Mouse (Mus musculus) megakaryocyte-erythroid progenitor cell, adult 5-6 weeks (primary cell): ENCODE measurements around the gene E130308A19Rik. TPM values are rescaled to one million over a fixed set of nuclear protein-coding genes. Genes with fewer than 3 reads are reported as not detected.

ENCODE experiments used
- ATAC-seq: replicated peaks from 2 replicates; pipeline ENCODE4 v1.8.0; 2016; ENCODE audit warnings: mild to moderate bottlenecking, inconsistent platforms; ENCODE audit not compliant: severe bottlenecking, poor library complexity, low FRiP score, low TSS enrichment
- total RNA-seq, 2 experiments: library from RNA; stranded (forward) in 1 of 2; stranded (reverse) in 1 of 2; fragments of 200-1000, 215-1000 nt in 1 of 2; fragments of >200 nt in 1 of 2; fragmentation: Nextera tagmentation in 1 of 2; gene quantifications; 2 replicates each; pipeline ENCODE4 v1.2.3; 2014 to 2017

E130308A19Rik gene
- total RNA-seq, 2 experiments from 2014 or later: 9.6 to 24.1 TPM

DNA sequence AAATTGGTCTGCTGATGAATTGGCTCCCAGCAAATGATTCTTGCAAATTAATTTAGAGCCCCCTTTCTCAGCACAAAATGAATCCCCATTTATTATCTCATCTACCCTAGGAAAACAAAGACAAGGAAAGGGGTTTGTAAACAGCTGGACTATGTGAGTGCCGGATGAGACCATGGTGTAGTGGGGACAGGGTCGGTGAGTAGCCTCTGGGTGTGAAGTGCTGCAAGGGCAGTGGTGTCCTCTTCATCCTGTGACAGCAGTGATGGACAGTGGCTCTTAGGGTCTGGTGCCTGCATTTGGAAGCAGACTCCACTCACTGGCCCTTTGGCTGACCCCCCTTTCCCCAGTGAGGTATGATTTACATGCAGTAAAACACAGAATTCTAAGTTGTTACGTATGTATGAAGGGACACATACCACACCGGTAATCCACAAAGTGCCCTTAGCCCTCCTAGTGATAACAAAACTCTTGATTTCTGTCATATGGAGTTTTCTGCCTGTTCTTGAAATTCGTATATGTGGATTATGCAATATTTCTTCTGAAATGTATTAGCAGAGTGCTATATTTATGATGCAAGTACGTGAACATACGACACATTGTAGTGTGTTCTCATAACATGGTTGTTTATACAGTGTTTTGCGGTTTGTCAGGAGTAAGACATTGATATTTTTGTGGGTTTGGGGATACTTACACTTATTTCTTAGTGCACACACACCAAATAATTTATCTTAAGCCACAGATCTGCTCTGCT lies 49.1 kb downstream of the E130308A19Rik start:
- ATAC-seq: no peak

DNA sequence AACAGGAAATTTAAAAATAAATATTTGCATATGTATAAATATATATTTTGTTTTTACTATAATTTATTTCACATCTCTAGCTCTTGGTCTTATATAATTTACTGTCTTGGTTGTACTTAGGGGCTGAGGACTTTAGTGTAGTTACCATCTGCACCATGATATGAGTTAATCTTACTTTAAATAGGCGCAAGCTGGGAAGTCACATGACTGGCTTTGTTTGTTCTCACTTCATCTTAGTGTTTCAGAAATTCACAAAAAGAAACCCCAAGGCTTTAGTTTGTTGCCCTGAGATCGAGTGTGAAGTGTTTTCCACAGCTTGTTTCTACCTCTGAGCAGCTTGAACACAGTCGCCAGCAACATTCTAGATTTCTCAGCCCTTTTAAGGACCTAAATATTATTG lies 49.7 kb downstream of the E130308A19Rik start:
- 0 out of 2 replicates have a peak, but pooled peaks have one; percentile 41 for ATAC-seq

DNA sequence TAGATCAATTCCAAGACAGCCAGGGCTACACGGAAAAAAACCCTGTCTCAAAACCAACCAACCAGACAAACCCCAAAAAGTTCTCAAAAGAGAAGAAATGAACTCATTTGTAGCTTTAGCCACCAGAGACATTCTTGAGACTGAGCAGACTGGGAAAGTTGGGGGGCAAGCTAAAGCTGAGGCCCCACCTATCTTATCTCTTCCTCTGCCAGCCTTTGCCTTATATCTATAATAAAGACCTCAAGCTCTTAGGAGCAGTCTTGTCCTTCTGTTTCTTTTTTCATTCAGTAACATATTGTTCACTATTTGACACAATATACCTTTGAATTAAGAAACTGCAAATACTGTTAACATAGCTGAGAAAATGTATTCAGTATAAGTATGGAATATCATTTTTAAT lies 55.4 kb downstream of the E130308A19Rik start:
- peak; percentile 58 for ATAC-seq

DNA sequence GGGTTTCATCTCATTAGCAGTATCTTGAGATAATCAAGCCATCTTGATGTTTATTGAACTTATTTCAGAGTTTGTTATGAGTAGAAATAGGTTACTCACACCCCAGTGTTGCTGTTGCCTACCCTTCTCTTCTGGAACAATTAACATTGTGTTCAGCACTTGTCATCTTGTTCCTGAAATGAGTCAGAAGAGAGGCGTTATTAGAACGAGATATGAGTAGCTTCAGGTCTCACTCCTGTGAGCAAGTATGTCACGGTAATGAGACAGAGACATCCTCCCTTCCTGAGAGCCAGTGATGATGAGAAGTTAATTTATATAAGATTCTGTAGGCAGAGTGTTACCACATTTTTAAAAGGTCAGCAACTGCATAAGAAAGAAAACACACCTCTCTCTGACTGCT lies 56.5 kb downstream of the E130308A19Rik start:
- 0 out of 2 replicates have a peak, but pooled peaks have one; percentile 5 for ATAC-seq

DNA sequence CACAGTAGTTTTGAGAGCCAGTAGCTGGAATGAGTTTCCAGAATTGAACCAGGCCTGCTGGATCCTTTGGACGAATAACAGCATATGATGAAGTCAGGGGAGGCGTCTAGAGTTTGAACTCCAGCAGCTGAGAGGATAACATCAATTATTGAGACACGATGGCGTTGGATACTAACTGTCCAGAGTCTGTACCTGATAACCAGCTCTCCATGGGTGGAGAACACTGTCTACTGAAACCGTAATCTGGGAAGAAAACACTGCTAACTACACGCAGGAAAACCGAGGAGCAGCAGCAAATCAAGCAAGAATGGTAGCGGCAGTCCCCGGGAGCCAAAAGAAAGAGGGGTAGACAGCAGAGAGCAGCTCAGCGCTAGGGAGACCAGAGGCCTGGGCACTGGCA lies 56.9 kb downstream of the E130308A19Rik start:
- ATAC-seq: peak; percentile 55

DNA sequence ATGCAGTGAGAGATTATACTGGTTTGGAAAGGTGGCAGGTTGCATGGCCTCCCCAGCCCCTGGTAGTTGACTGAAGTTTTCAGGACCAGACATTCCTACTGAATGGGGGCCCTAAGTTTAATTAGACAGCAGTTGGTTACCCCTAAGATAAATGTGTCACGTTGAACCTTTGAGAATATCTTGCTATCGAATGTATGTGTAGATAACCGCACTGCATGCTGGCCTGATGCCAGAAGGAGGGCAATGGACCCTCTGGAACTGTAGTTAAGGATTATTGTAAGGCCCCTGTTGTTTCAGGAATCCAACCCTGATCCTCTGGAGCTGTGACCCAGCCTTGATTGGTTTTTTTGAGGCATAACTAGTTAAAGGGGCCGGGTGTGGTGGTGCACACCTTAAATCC lies 58.3 kb downstream of the E130308A19Rik start:
- no peak for ATAC-seq

DNA sequence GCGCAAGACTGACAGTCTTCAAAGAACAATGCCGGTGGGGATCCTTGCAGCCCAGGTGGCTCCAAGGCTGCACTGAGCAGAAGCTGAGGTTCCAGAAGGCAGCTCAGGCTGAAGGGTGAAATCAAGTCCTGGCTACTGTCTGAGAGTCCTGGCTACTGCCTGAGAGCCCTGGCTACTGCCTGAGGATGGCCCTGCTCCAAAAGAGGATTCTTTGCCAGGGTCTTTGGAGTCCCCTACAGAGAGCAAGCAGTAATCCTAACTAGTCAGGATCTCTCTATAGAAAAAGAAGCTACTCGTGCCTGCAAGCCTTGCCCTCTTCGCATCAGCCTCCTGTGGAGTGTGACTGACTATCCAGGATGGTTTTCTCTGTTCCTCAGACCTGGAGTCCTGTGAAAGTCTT lies 60.7 kb downstream of the E130308A19Rik start:
- ATAC-seq: no peak

DNA sequence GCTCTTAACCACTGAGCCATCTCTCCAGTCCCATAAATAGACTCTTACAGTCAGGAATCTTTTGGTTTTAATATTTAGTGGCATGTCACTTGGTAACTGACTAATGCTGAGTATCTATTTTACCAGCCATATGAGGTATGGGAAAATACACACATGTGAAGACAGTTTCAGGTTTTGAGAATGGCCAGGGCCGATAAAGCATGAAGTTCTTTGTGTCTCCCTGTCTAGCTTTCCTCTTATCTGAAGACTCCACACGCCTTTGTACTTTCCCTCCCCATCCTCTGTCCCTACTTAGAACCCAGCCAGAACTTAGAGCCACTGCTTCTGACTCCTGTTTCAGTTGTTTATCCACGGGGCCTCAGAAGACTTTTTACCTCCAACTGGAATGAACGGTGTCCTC lies 63.0 kb downstream of the E130308A19Rik start:
- ATAC-seq: peak; percentile 98

DNA sequence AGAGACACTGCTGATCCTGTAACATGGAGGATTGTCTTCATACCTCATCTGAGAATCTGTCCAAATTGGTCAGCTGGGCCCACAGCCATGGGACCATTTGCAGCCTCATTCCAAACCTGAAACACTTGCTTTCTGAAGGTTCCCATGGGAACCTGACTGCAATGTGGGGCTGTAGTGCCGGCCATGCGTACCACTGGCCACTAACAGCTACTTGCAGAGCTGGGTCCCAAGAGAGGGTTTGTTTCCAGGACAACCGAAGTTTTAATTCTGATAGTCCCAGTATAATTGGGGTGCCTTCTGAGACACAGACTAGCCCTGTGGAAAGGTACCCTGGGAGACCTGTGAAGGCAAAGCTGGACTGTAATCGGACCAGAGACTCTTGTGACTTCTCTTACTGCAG lies 64.1 kb downstream of the E130308A19Rik start:
- no peak for ATAC-seq

DNA sequence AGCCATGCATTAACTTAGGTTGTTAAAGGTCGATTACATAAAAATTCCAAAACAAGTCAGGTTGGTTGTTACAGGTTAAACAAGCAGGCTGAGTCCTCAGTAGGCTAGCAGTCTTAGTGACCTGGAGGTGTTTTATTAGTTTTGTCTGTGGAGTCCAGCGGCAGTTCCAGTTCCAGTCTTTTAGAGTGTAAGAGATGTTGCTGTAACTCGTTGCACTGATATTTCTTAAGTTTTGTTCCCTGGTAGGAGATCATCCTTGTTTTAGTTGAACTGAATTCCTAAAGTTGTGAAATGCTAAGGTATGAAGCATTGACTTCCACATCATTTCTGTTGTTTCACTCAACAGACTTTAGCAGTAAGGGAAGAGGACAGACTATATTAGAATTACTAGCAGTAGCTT lies 70.8 kb downstream of the E130308A19Rik start:
- no peak for ATAC-seq

DNA sequence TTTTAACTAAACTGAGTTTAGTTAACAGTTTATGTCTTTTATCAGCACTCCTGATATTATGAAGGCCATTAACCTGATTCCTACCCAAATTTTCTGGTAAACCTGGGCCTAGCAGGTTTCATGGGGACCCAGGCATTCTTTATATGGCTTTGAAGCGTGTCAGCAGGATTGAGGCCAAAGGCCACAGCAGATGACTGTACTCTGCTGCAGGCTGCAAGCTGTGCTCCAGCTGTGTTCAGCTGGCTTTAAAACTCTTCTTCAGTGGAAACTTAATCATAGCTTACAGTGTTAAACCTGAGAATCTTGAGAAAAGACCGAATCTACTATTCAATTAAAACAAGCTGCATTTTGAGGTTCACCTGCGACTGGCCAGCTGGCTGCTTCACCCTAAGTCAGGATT lies 71.9 kb downstream of the E130308A19Rik start:
- no peak for ATAC-seq

DNA sequence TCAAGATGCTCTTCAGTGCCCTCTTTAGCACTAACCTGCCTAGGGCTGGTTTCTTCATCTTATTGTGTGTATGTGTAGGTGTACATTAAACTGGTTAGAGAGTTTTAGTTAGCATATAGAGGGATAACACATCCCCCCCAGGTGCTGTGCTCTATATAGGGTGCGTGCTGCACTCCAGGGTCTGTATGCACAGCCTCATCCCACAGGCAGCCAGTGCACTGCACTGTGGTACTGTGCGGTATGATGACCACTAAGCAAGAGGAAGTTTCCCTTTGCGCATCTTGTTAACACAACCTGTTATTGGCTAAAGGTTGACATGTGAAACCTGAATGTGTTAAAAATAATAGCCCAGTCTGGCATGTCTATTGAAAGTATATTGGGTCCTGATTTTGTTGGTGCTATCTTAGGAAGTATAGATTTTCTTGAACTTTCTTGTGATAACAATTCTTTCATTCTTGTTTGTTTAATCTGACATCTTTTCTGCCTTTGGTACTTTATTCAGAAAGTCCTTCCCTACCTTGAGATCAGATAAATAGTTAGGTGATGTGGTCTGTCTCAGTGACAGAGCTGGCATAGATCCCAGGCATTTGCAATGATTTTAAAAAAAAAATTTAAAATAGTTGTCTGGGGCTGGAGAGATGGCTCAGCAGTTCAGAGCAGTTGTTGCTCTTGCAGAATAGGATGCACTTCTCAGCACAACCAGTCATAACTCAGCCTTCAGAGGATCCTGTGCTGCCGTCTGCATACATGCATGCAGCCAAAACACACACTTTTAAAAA lies 73.2 kb downstream of the E130308A19Rik start:
- ATAC-seq: no peak

DNA sequence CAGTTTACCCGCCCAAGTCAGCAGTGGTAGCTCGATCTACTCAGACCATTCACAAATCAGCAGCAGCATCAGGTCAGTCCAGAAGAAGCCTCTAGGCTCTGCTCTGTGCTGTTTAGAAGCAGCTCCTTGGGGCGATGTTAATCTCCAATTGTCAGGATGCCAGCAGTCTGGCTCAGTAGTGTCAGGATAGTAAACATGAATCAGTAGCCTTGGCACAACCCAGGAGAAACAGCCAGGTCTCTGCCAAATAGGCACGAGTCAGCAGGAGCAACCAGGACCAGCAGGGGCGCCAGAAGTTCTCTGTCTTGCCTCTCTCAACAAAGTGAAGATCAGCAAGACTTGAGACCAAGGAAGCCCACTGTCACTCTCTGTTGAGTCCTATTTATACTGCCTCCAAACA lies 83.3 kb downstream of the E130308A19Rik start:
- peak; percentile 85 for ATAC-seq

DNA sequence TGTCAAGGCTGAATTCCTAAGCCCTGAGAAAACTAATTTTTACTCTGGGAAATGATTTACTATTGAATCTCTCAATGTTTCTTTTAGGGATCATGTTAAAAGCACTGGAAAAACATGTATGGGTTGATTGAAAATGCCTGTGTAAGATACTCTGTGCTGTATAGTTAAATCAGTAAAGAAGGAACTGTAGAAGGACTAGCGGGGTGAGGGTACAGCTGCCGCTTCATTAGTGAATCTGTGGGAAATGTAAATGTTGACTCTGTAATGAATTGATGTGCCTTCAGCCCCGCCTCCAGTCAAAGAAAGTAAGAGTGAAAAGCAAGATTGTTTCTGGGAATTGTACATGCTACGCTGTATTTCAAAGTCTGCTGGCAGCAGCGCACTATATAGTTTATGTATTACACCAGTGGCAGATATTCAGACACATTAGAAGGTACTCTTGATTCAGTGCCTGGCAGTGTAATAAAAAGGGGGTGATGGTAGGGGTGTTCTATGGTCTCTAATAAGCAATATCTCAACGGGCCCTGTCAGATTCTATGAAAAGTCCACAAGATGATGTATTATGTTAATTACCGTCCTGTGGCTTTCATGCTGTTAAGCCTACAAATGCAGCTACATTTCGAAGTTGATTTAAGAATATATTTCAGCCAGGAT lies 84.9 kb downstream of the E130308A19Rik start:
- no peak for ATAC-seq

DNA sequence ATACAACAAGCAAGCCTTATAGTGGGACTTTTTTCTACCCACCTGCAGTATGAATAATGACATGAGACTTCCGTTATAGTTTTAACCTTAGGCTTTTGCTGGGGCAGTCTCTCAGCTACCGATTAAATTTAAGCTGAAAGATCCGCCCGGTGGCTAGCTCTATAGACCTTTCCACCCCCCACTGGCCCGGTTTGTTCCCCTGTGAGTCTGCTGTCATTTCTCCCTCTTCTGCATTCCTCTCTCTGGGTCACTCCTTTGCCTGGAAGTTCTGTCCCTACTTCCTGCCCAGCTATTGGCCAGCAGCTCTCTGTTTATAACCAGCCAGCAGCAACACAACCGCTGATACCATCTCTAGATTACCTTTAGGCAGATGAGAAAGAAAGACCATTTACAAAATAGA lies 86.4 kb downstream of the E130308A19Rik start:
- ATAC-seq: no peak

DNA sequence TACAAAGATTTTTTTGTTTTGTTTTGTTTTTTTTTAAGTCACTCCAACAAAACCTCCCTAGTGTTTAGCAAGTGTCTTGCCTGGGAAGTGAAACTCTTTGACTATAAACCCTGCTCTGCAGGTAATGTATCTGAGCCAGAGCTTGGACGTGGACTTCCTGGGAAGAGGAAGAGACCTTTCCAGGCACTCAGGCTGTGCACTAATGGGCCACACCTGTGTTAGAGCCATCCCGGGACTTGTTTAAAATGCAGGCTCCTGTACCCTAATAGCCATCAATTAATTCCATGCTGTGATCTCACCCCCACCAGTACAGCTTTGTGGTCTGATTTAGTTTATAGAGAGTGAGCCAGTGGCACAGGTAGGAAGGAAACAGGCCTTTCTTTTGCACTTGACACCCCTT lies 86.9 kb downstream of the E130308A19Rik start:
- no peak for ATAC-seq

DNA sequence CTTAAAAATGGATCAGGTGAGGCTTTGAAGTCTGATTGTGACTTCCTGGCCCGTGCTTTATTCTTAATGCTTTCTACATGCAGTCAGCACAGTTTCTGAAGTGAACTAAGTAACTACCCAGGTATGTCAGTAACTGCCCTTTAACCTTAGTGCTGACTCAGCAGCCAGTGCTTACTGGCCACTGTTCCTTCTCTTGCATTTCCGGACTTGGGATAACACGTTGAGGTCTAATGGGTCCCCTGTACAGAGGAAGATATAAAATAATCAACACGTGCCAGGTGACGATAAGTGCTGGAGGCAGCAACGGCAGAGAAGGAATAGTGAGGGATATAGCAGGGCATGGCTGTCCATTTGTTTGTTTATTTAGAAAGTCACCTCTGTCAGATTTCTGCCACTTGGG lies 88.5 kb downstream of the E130308A19Rik start:
- ATAC-seq: peak; percentile 53

DNA sequence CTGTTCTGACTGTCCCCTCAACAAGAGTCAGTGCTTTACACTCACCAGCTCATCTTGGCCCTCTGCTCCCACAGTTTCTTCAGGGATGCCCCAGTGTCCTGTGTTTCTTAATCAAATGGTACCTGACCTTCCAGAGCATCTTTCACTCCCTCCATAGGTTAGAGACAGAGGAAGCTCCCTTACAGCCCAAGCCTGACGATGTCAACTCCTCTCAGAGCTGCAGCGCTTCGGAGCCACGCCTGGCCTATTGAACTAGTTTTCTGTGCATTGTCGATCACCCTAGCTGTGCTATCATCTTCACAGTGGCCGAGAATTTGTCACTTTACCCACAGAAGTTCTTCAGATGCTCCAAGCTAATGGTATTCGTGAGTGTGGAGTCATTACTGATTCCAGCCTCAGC lies 88.9 kb downstream of the E130308A19Rik start:
- ATAC-seq: no peak

DNA sequence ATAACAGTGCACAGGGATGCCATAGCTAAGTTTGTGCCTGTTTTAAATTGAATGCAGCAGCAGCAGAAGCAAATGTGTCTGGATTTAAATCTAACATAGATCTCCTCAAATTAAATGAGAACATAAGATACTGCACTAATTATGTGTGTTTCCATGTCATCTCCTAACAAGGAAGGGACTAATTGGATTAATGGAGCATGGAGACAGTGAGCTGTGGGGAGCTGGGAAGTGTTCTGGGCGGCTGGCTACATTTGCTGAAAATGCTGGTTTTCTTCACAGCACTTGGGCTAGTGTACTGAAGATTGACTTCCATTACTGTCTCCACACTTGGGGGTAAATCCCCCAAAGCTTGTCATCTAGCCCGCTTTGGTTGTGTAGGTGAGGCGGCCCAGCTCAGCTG lies 89.5 kb downstream of the E130308A19Rik start:
- ATAC-seq: no peak

DNA sequence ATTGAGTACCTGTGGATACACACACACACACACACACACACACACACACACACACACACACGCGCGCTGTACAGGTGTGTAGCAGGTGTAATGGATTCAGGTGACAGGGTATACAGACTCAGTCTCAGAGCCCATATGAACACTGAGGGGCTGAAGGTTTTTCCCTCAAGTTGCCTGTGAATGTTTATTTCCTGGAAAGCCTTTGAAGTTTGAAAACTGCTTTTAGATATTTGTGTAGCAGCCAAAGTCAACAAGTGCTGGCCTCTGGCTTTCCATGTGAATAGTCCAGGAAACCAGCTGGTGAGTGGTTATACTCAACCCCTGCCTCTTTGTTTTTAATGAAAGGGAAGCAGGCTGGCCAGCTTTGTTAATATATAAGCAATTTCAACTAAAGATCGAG lies 91.3 kb downstream of the E130308A19Rik start:
- no peak for ATAC-seq
